Mouse (Mus musculus) embryo, embryonic 10 days (tissue): ENCODE results near the gene Tubgcp3.
"Not testable (repeated sequence)": the region's sequence is repeated elsewhere in the genome, so short reads cannot be mapped to it uniquely, and the experiment has no call there.

Source experiments
- DNase-seq: peaks from one replicate; pipeline ENCODE4 v3.0.0-alpha.2; 2015; ENCODE audit warnings: low spot score

Tubgcp3 gene

DNA sequence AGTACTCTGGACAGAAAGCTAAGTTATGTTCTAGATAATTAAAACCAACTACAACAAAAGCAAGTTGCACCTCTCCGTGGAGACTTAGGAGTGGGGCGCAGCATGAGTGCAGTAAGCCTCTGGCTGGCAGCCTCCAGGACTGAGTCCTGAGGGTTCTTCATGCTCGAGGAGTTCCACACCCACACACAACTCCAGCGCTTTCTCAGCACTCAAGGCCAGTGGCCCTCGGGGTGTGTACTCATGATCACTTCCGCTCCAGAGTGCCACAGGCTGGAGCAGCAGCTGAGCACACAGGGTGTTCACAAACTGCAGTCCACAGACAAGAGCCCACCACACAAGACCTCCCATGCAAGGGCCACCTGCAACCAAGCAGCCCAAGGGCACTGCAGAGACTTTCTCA is 30.5 kb downstream of the Tubgcp3 start:
- no peak for DNase-seq

DNA sequence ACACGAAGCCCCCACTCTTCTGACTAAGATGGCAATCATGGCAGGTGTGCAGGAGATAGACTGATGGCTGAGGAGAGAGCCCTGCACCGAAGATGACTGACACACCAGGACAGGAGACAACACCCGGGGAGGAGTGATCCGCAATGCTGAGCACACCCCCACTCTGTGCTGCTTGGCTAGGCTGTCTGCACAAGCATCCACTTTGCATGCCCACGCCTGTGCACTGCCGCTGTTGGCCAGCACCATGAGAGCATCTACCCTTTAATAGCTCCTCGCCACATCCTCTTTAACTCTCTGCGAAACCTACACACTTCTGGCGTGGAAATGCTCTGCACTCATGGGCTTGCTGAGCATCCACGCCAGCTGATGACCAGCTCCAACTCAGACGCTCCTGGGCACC is 33.6 kb downstream of the Tubgcp3 start:
- DNase-seq = no peak

DNA sequence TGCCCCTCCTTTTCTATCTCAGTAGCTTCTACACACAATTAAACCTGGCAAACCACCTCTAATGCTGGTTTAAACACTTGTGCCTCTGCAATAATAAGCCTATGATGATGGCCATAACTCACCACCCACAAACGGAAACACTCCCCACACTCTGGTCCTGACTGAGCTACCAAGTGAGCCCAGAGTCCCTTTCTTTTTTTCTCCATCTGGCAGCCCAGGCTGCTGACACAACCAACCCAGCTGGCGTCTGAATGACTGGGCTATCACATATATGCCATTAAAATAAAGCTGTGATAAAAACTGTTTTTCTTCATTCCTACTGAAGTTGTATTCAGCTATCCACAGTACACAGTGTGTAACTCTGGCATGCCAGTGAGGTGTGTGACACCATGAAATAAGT is 36.7 kb downstream of the Tubgcp3 start:
- DNase-seq = no peak

DNA sequence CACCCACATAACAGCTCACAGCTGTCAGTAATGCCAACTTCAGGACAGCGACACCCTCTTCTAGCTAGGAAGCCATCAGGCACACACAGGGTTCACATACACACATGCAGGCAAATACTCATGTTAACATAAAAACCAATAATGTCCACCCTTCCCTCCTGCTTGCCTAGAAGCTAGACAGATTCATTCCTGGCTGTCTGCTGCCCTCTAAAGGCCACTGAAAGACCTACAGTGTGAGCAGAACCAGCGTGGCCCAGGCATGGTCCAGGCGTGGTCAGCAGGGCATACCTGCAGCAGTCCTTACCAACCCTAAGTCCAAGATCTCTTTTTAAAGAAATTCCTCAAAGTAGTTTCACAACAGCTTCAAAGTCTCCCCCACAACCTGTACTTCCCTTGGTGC is 43.0 kb downstream of the Tubgcp3 start:
- peak; percentile 69 for DNase-seq

DNA sequence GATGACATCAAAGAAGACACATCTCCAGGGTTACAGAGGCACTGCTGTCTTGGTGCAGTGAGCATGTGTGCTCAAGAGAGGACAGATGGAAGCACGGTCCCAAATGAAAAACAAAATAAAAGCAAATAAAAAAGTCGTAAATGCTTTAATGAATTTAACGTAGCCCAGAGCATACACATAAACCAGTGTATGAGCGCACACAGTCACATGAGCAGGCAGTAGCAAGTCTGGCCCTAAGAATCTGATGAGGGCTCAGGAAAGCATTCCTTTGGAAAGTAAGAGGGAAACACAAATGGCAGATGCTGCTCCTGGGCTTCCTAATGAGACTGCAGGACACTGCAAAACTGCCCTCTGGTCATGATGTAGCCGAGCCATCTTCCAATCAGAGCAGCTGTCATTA is 46.2 kb downstream of the Tubgcp3 start:
- DNase-seq = no peak

DNA sequence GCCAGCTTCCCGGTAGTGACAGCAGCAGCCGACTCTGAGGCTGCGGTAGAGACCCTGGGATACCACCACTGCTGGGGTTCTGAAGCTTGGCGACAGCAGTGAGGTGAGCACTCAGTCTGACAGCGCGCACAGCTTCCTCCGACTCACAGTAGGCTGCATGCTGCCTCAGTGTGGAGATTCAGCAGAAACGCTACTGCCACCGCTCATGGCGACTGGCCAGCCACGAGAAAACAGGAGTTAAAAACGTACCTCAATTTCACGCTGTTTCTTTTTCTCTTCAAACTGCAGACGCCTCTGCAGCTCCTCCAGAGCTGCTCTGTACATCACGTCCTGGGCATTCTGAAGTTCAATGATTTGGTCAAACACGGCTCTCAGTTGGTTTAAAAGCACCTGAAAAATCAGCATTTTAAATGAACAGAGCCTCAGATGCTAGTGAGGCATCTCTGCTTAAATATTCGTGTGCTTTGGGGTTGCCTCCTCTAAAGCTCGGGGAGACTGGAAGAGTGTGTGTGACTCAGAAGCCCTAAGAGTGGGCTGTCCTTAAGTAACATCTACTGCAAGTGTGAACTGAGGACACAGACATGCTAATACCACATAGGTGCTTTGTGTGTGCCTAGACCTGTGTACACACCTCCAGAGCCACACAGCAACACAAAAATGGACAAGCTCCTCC is 50.4 kb downstream of the Tubgcp3 start:
- no peak for DNase-seq

DNA sequence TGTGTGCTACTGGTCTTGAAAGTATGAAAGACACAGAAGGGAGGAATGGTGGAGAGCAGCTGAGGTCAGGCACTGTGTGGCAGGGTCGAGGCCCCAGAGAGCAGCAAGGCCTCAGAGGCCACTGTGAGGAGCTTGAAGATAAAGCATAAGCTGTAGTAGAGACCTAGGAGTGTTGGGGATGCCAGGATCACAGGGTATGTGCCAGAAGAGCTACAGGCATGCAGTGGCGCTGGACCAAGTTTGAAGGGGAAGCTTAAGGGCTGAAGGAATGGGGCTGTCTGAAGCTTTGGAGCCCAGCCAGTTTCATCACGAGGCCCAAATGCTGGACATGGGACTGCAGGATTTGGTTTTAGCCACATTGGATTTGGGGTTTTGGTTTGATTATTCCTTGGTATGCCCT is 54.7 kb downstream of the Tubgcp3 start:
- DNase-seq = not testable (repeated sequence)

DNA sequence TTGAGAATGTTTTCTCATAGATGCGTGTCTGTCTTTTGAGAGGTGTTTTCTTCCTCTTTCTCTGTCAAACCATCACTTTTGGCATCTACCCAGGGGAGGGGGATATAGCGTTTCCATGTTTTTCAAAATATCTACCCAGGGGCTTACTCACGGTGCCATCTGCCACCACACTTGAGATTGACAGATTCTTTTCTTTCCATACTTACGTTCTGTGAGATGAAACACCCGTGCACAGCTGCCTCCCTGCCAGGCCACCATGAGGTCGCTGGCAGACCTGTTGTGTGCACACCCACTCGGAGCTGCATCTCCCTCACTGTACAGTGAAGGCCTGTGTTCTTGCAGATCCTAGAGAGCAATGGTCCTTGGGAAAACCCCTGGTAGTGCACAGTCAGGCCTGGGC is 58.8 kb downstream of the Tubgcp3 start:
- DNase-seq = no peak

DNA sequence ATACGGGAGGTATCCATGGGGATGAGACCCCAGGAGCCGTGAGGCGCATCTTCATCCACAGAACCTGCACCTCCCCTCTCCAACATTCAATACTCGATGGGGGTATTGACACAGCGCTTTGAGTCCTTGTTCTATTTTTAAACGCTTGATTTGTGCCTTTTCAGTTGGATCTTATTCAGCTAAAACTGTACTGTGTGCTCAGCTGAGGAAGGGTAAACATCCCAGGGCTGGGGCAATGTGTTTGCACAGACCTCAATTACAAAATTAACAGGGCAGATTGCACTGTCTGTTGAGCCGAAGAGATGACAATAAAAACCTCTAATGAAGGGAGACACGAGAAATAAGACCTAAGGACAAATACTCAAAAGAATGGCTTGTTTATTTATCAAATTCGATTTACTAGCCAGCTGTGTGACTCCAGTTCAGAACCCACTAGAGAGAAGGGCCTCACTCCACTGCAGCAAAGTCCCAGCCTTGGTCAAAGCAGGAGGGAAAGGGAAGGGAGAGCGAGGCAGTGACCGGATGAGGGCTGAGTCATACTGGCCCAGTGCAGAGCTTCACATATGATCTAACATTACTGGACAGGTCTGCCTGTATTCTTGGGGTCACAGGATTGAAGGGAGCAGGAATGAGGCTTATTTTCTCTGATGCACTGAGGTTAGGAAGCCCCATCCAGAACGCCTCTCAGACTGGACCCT is 62.1 kb downstream of the Tubgcp3 start:
- DNase-seq = no peak

DNA sequence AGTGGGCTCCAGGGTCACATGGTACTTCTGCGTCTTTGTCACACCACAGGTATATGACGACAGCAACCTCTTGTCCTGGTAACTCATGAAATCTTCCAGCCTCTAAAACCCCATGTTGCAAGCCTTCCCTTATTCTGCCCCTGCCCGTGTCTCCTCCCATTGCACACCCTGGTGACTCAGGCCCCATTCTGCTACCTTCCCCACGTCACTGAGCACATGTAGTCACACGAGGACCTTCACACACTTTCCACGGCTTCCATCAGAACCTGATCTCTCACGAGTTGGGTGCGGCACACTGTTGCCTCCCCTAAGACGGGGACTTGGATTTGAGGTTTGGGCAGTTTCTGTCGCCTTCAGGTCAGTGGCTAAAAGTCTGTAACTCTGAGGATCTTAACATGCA is 63.2 kb downstream of the Tubgcp3 start:
- DNase-seq = no peak

DNA sequence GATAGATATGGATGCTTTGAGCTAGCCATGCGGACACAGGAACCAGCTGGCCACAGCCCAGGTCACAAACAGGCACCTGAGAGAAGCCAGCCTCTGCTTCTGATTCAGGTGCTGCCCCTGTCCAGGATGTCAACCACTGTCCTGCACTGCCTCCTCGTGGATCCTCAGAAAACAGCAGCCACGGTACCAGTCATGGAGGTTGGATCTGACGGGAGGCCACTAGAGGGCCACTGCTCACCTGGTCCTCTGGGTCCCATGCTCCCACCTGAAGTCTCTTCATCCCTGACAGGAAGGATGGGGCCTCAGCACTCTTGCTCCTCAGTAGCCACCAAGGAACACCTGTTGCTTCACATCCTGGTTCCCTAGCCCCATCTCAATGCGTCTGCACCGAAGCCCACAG is 64.8 kb downstream of the Tubgcp3 start:
- DNase-seq = peak; percentile 88

DNA sequence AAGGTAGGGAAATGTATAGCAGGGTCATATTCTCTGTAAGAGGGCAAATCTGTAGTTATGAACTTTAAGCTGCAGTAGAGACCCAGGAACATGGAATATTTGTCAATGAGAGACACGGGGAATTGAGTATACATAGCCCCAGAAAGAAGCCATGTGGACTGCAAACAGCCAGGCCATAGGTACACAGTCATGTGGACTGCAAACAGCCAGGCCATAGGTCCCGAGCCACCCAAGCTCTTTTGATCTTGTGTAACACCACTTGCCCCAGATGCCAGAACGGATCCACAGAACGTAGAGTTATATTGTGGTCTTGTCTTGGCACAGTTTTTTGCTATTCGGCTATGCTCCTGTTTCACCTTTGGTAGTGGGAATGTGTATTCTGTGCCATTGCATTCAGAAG is 88.3 kb downstream of the Tubgcp3 start:
- DNase-seq = no peak

DNA sequence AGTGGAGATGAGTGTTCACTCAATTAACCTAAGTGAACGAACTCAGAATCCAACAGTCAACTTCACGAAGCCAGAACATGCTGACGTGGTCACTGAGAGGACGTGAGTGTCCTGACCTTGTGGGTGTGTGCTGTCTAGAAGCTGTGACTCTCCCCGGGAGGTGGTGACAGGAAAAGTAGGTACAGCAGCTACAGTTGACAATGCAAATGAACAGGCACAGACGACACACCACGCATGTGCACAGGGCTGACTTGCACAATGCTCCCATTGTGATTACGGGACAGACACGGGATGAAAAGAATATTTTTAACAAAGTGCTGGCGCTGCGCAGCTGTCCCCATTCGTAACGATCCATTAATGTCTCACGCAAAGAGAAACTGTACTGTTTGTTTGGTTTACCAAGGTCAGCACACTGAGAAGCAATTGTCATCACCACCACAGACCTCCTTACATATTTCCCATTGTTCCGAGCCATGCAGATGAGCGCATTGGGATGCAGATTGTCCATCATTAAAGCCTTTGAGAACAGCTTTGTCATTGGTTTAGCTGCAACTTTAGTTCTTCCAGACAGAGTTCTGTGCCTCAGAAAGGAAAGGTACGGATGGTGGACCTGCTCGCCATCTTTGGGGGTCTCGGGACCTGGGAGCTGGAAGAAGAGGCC is 92.6 kb downstream of the Tubgcp3 start:
- not testable (repeated sequence) for DNase-seq

DNA sequence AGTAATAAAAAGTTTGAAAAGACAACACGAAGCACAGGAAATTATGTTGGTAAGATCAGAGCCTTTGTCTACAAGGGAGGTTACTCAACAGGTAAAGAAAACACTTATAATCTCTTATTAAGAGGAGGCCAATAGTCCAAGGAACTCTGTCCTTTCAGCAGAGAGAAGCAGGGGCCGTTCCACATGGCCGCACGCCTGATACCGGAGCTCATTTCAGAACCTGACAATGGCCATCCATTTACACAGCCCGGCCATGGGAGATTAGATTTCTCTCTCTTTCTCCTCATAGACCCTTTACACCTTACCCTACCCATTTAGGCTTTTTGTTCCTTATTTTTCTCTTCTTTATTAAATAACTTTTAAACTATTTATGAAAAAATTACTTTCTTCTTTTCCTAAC is 95.3 kb downstream of the Tubgcp3 start:
- peak; percentile 21 for DNase-seq

DNA sequence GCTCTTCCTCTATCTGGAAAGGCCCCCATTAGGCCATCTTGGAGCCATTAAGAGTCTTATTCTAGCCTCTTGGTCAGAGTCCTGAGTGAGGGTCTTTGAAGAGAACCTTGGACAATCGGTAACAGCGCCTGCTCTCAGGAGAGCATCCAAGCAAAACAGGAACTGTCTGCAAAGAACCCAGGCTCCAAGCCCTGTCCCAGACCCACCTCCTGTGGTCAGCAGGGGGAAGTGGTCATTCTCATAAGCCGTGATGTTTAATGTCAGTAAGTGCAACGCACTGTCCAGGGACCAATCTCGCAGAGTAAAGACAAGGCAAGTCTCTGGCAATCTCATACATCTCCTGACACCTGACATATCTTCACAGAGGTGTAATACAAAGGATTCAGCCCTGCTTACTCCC is 96.0 kb downstream of the Tubgcp3 start:
- DNase-seq = no peak

DNA sequence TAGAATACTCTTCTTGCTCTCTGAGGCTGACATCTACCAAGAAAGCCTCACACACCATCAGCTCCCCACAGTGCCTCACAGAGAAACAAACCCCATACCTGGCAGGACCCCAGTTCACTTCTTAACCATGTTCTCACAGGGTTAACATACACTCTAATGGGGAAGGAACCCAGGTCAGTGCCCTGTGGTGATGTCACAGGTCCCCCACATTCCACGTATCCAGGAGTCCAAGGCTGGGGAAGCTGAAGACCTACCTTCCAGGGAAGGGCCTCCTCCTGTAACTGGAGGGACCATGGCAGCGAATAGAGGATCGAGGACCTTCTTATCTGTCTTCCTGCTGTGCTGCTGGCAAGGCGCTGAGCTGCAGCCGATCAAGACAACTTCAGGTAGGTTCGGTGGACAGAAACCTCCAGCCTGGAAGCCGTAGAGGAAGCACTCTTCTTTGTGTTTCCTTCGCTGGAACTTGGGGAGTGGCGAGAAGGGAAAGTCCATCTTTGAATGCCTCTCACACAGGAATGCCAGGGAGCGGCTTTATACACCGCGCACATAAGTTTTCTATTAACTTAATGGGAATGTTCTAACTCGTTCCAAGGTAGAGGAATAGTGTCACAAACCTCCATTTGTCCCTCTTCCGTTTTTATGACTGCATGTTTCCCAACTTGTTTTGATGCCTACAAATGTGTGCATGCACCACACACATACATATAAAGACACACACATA is 99.1 kb downstream of the Tubgcp3 start, which contains the start of gene Spaca7:
Gene Spaca7, plus strand, starts transcription at position 216 of the 721 bp plus-strand sequence.
- no peak for DNase-seq

DNA sequence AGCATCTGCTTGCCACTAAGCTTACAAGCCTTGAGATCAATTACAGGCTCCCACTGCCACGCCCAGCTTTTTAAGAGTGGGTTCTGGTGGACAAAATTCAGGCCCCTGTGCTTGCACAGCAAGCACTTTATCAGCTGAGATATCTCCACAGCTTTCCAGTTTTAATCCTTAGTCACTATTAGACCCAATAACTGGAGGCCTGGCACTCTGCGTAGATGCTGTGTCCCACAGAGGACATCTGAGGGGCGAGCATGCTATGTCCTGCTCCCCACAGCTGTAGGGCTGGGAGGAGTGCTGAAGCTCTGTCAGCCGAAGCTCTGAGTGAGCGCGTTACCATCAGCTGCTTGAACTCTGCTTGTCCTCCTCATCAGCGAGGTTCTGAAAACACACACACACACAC is 105.5 kb downstream of the Tubgcp3 start:
- no peak for DNase-seq

DNA sequence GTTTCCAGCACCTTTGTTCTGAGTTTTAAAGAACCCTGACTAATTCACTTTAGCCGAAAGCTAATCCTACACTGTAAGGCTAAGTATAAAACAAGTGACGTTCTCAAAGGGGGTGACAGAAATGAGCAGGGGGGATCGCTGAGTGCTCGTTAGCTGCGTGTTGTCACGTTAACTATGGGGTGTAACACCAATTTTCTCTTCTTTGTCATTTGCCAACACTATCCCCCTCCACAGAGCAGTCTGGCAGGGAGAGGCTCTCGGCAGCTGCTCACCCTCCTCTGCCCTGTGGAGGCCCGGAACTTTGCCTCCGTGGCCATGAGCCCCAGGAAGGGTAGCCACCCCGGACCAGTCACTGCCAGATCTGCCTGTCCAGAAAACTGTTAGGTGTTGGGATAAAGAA is 106.6 kb downstream of the Tubgcp3 start:
- no peak for DNase-seq

DNA sequence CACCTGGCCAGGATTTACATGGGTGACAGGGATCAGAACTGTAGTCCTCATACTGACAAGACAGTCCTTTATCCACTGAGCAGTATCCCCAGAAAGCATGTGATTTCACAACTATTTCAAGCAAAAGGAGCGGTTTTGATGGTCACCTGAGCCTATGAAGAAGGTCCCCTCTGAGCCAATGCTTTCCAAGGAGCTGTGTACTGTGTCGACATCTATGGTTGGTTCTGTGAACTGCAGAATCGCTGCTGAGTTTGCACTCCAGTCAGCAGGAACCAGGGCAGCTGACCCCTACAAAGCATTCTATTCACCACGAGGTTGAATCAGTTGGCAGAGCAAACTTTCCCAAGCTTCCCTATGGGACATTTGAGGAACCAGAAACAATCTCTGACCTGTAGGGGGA is 107.7 kb downstream of the Tubgcp3 start:
- peak; percentile 87 for DNase-seq
